Mouse (Mus musculus) urinary bladder, adult 18-20 months (tissue): Measurements from ENCODE around the gene Fam172a.

ENCODE experiments used
- DNase-seq, 2 experiments: peaks; one replicate each; pipeline ENCODE4 v3.0.0; 2022; ENCODE audit warnings: low spot score in 2 of 2, mixed read lengths in 2 of 2

The Fam172a gene

DNA sequence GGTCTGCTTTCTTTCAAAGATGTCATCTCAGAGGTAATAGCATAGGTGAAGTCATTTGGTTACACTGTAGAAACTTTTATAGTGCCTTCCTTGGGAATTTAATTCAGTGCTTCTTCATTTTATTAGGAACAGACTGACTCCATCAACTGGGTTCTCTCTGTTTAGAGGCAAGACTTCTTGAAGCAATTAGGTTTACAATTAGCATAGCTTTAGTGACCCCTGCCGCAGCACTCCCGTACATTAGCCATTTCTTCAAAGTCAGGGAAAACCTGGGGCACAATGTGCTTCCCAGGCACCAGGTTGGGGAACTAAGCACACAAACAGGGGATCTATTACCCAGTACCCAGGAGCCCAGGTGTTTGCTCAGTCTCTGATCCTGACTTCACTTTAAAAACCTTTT is 511.3 kb downstream of the Fam172a start:
- DNase-seq, result no peak

DNA sequence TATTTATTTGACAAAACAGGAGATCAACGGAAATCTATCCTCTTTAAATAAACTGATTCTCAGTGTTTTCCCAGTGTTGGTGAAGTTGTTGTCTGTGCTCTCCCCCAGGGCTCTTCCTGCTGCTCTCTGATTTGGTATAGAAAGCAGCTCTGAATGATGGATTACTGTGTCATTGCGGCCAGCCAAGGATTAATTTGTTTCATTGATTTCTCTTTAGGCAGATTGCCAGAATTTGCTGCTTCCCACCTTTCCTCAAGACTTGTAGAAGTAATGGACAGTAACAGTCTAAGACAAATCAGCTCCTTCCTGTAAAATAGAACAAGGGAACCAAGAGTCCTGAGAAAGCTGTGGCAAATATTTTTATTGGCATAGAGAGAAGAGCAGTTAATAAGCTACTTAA is 513.4 kb downstream of the Fam172a start:
- DNase-seq, result no peak
